Mouse (Mus musculus) limb, embryonic 14.5 days (tissue): Measurements from ENCODE around the gene Ptcd1. TPM values are rescaled to one million over a fixed set of nuclear protein-coding genes. Genes with fewer than 3 reads are reported as not detected.
"Not testable (repeated sequence)": the region's sequence is repeated elsewhere in the genome, so short reads cannot be mapped to it uniquely, and the experiment has no call there.

ENCODE experiments used
- ATAC-seq: fragments of 200-750 bp; cut with Nextera tagmentation; 2 replicates; pipeline ENCODE4 v1.8.0; 2017; ENCODE audit warnings: low read depth, moderate number of reproducible peaks, moderate TSS enrichment; ENCODE audit not compliant: low FRiP score
- DNase-seq: peaks from one replicate; pipeline ENCODE4 v3.0.0-alpha.2; 2015; ENCODE audit warnings: low spot score
- H3K27ac ChIP-seq: fragments of 300-500 bp; sonication (generic); replicated peaks from 2 replicates; pipeline ENCODE4 v1.5.1; 2014; ENCODE audit warnings: low read depth, mild to moderate bottlenecking, low read length, moderate library complexity, mixed read lengths
- H3K27me3 ChIP-seq: fragments of 300-500 bp; sonication (generic); 2 replicates; pipeline ENCODE4 v1.6.1; 2014; ENCODE audit warnings: low read length, mixed read lengths; ENCODE audit not compliant: control insufficient read depth, insufficient read depth
- H3K36me3 ChIP-seq: fragments of 300-500 bp; sonication (generic); 2 replicates; pipeline ENCODE4 v1.6.1; 2014; ENCODE audit warnings: mild to moderate bottlenecking, low read length, moderate library complexity, mixed read lengths; ENCODE audit not compliant: control insufficient read depth, insufficient read depth
- H3K4me1 ChIP-seq: fragments of 300-500 bp; sonication (generic); 2 replicates; pipeline ENCODE4 v1.6.1; 2014; ENCODE audit warnings: antibody characterized with exemption, low read length, mixed read lengths; ENCODE audit not compliant: control insufficient read depth, insufficient read depth
- H3K4me2 ChIP-seq: fragments of 300-500 bp; sonication (generic); replicated peaks from 2 replicates; pipeline ENCODE4 v1.6.1; 2014; ENCODE audit warnings: low read depth, mild to moderate bottlenecking, low read length, moderate library complexity; ENCODE audit not compliant: severe bottlenecking
- H3K4me3 ChIP-seq: fragments of 300-500 bp; sonication (generic); replicated peaks from 2 replicates; pipeline ENCODE4 v1.5.1; 2014; ENCODE audit warnings: low read length
- H3K9ac ChIP-seq: fragments of 300-500 bp; sonication (generic); 2 replicates; pipeline ENCODE4 v1.6.1; 2014; ENCODE audit warnings: mild to moderate bottlenecking, low read depth, low read length, moderate library complexity; ENCODE audit not compliant: severe bottlenecking
- H3K9me3 ChIP-seq: fragments of 300-500 bp; sonication (generic); 2 replicates; pipeline ENCODE4 v1.6.1; 2016; ENCODE audit warnings: low read length; ENCODE audit not compliant: control insufficient read depth
- POLR2A ChIP-seq: fragments of 200-500 bp; IDR thresholded peaks from 2 replicates; pipeline ENCODE4 v1.8.0; 2012; ENCODE audit warnings: inconsistent platforms, mild to moderate bottlenecking, moderate library complexity, borderline replicate concordance; ENCODE audit not compliant: insufficient read depth, insufficient read length; ENCODE audit errors: extremely low read depth
- WGBS: fragments of 180-500 bp; shearing (Covaris S2); extraction: QIAGEN DNeasy Blood & Tissue Kit; methylation state at CpG from one replicate; pipeline ENCODE4 v1.1.7; 2014; 5-methylcytosine and 5-hydroxymethylcytosine counted together
- polyA plus RNA-seq, 2 experiments: library from polyadenylated mRNA; depleted of rRNA in 1 of 2; stranded (reverse) in 1 of 2; unstranded in 1 of 2; fragments of >200 nt; fragmentation: Nextera tagmentation in 1 of 2; extraction: Ambion mirVana in 1 of 2; gene quantifications; 2 replicates each; pipeline versions ENCODE4 v1.2.1 to v1.2.3; 2012 to 2014

The Ptcd1 gene
- 16.0 and 16.8 TPM in 2 replicates for polyA plus RNA-seq (2012; rRNA removed)
- polyA plus RNA-seq (2014; fragmentation: Nextera tagmentation; extraction: Ambion mirVana), result 15.9 and 16.4 TPM in 2 replicates

DNA sequence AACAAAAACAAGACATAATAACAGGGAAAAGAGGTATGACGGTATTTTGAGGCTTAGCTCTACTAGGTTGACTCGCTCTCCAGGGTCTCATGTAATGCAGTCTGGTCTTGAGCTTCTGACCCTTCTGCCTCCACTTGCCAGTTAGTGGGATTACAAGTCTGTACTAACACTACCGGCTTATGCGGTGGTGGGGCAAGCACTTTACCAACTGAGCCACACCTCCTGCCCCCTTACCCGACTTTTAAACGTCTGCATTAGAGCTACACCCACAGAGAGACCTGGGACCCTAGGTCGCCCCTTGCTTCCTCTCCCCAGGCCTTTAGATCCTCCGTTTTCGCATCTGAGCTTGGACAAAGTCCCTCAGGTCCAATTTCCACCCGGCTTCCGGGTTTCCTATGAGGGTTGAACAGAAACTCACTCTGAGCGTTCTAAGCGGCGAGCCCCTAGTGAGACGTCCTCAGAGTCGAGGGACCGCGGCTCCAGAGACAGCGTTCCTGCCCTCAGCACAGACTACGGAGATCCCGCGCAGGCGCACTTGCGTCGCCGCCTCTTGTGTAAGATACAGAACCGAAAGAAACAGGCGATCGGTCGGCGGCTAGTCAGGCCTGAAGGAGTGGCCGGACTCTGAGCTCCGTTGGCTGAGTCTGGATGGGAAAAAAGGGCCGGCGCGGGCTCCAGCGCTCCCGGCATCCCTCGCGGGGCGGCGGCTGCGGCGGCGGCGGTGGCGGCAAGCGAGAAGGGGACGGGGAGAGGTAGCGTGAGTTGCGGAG lies at the start of gene Ptcd1, which contains the start of gene Cpsf4:
Gene Ptcd1 (minus strand): TSS at position 573 of the 770 bp plus-strand sequence.
Gene Cpsf4 (plus strand): TSS at position 678 of the 770 bp plus-strand sequence.
- ATAC-seq (peak; percentile 96), DNase-seq (peak; percentile 99)
- H3K9me3 ChIP-seq, result no peaks in the 10 kb centered on the region
- peaks cover 14% of the 10 kb centered on the region for H3K4me1 ChIP-seq
- TF ChIP-seq POLR2A, result no peak
- peak within 1 kb of the TSS; percentile 90 for H3K4me3 ChIP-seq
- H3K36me3 ChIP-seq, result peaks cover 48% of the 10 kb centered on the region
- peak within 1 kb of the TSS; percentile 91 for H3K9ac ChIP-seq
- H3K4me2 ChIP-seq, result peak within 1 kb of the TSS; percentile 72
- peak within 1 kb of the TSS; percentile 74 for H3K27ac ChIP-seq
- WGBS, result 5% methylated on average over 44 of the region's 51 CpGs
- no peaks in the 10 kb centered on the region for H3K27me3 ChIP-seq

DNA sequence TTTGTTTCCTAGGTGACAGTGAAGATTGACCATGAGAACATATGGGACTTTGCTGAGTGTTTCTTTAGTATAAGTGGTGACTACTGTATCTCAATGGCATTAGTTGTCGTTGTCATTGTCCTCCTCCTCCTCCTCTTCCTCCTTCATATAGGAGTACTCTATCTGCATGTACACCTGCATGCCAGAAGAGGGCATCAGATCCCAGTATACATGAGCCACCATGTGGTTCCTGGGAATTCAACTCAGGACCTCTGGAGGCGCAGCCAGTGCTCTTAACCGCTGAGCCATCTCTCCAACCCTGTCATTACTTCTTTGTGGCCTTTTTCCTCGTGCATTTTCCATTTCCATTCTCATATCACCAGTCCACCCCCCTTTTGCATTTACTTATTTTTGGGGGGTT lies 47.8 kb upstream of the Ptcd1 start:
- H3K4me3 ChIP-seq, result no peak overlapping the region
- no peaks in the 10 kb centered on the region for H3K9me3 ChIP-seq
- H3K27ac ChIP-seq, result no peak overlapping the region
- no peak overlapping the region for H3K4me2 ChIP-seq
- ATAC-seq (no peak), DNase-seq (no peak)
- no peak for TF ChIP-seq POLR2A
- peaks cover 66% of the 10 kb centered on the region for H3K36me3 ChIP-seq
- WGBS, result 69% methylated on average over 4 of the region's 4 CpGs
- H3K9ac ChIP-seq, result no peak overlapping the region
- H3K4me1 ChIP-seq, result no peaks in the 10 kb centered on the region
- no peaks in the 10 kb centered on the region for H3K27me3 ChIP-seq

DNA sequence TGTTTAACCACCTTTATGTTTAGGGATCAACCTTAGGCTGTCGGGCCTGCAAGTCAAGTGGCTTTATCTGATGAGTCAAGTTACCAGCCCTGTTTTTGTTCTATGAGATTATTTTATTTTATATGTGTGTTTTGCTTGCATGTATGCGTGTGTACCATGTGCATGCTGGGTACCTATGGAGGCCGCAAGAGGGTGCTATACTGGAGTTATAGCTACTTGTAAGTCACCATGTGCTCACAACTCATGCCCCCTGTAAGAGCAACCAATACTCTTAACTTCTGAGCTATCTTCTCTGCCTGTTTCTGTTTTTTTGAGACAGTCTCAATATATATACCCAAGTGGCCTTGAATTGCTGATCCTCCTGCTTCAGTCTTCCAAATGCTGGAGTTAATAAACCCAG lies 46.6 kb upstream of the Ptcd1 start:
- WGBS, result 90% methylated on average over 3 of the region's 3 CpGs
- no peak overlapping the region for H3K4me3 ChIP-seq
- H3K27ac ChIP-seq, result no peak overlapping the region
- H3K36me3 ChIP-seq, result peaks cover 63% of the 10 kb centered on the region
- ATAC-seq (no peak), DNase-seq (no peak)
- no peak for TF ChIP-seq POLR2A
- no peak overlapping the region for H3K4me2 ChIP-seq
- no peaks in the 10 kb centered on the region for H3K27me3 ChIP-seq
- H3K4me1 ChIP-seq, result no peaks in the 10 kb centered on the region
- no peak overlapping the region for H3K9ac ChIP-seq
- no peaks in the 10 kb centered on the region for H3K9me3 ChIP-seq

DNA sequence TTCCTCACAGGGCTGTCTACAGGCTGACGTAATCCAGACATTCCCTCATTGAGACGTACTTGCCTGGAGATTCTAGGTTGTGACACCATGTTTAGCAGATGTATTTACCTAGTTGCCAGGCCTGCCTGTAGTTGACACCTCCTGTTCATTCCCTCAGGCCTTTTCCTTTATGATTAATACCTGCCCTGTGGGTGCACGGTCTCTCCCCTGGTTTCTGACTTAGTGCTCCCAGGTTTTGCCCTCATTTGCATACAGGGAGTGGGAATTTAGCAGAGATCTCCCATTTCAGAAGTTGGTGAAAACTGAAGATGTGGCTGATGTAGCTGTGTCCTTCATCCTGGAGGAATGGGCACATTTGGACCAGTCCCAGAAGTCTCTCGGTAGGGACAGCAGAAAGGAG lies 45.3 kb upstream of the Ptcd1 start:
- Histone ChIP-seq H3K4me2 (no peak overlapping the region), H3K9ac (no peak overlapping the region), H3K4me3 (no peak overlapping the region), H3K36me3 (peaks cover 64% of the 10 kb centered on the region), H3K27ac (no peak overlapping the region), H3K9me3 (no peaks in the 10 kb centered on the region), H3K27me3 (no peaks in the 10 kb centered on the region), H3K4me1 (no peaks in the 10 kb centered on the region)
- WGBS, result 94% methylated on average over 4 of the region's 4 CpGs
- ATAC-seq (no peak), DNase-seq (no peak)
- no peak for TF ChIP-seq POLR2A

DNA sequence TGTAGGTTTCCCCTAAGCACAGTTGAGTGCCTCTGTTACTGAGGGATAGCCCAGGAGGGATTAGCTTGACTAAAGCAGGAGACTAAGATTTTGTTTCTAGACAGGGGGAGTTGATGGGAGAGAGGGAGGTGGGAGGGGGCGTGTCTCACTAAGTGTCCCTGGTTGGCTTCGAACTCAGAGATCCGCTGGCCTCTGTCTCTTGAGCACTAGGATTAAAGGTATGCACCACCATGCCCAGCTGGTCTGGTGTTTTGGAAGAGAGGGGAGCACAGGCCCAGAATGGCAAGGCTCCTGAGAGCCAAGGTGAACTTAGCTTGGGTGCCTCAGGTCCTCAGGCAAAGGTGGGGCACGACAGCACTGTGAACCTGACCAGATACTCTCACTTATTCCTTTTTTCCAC lies 44.4 kb upstream of the Ptcd1 start:
- Histone ChIP-seq H3K9ac (no peak overlapping the region), H3K27me3 (no peaks in the 10 kb centered on the region), H3K4me1 (no peaks in the 10 kb centered on the region), H3K27ac (no peak overlapping the region), H3K4me2 (no peak overlapping the region), H3K36me3 (peaks cover 69% of the 10 kb centered on the region), H3K4me3 (no peak overlapping the region), H3K9me3 (no peaks in the 10 kb centered on the region)
- TF ChIP-seq POLR2A, result no peak
- ATAC-seq, result no peak
- WGBS, result 92% methylated on average over 4 of the region's 4 CpGs
- DNase-seq, result no peak

DNA sequence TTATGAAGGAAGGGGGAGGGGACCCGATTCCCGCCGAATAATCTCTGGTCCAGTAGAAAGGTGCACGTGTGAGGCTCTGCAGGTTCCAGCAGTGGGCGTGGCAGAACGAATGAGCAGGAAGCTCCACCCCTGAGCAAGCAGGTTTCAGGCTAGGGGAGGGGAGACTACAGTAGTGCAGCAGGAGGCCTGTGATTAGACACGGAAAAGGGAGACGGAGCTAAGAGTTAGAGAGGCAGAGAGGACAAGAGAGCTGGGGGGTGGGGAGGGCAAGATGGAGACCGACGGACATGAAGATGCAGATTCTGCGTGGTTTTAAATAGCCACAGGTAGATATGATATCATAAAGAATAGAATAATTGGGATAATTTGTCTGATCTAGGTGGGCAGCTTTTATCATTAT lies 41.5 kb upstream of the Ptcd1 start:
- H3K4me1 ChIP-seq, H3K27me3 ChIP-seq, H3K27ac ChIP-seq, H3K9ac ChIP-seq, DNase-seq, H3K4me3 ChIP-seq, H3K4me2 ChIP-seq, ATAC-seq, H3K9me3 ChIP-seq: not testable (repeated sequence)
- H3K36me3 ChIP-seq, result peaks cover 54% of the 10 kb centered on the region
- 47% methylated on average over 11 of the region's 11 CpGs for WGBS
